ENCODE assay signal across 8 mouse cellular contexts in genomic region chr6:83326394-83326736, GRCm38 (mm10). TPM values are rescaled to one million over a fixed set of nuclear protein-coding genes. Genes with fewer than 3 reads are reported as not detected.
DNase-seq lines count a peak whose midpoint lies in the region; ATAC-seq and TF ChIP-seq lines count a peak whose summit lies in the region.

No protein-coding gene starts in this region.

- H3K4me2 ChIP-seq in limb, embryonic 15.5 days: peak overlapping the region; percentile 65
- H3K4me2 ChIP-seq in stomach, embryonic 16.5 days (ENCODE audit: low read depth, low read length): peak overlapping the region; percentile 58

- peaks cover 14% of the 10 kb centered on the region for H3K36me3 ChIP-seq in spleen, adult 2 months (ENCODE audit: control insufficient read depth, insufficient read depth, low read length)
- peaks cover 20% of the 10 kb centered on the region for H3K36me3 ChIP-seq in limb, embryonic 15.5 days
- peaks cover 5% of the 10 kb centered on the region; the same call in 1 of the 2 replicates for H3K36me3 ChIP-seq in stomach, embryonic 16.5 days (ENCODE audit: control insufficient read depth, insufficient read depth, low read length)

- TF ChIP-seq CTCF in spleen, adult 2 months (IDR thresholded peaks at IDR 0.05; ENCODE audit: extremely low read depth, insufficient read depth, insufficient read length, insufficient replicate concordance): no peak

- peaks cover 19% of the 10 kb centered on the region for H3K4me1 ChIP-seq in spleen, adult 2 months (ENCODE audit: control insufficient read depth, insufficient read depth, insufficient read length)
- H3K4me1 ChIP-seq in limb, embryonic 15.5 days: peaks cover 7% of the 10 kb centered on the region
- peaks cover 11% of the 10 kb centered on the region for H3K4me1 ChIP-seq in stomach, embryonic 16.5 days (ENCODE audit: control insufficient read depth, insufficient read depth, low read length)

- H3K27me3 ChIP-seq in spleen, adult 2 months (ENCODE audit: control insufficient read depth, insufficient read depth, low read length): no peaks in the 10 kb centered on the region
- H3K27me3 ChIP-seq in limb, embryonic 15.5 days: no peaks in the 10 kb centered on the region
- H3K27me3 ChIP-seq in stomach, embryonic 16.5 days (ENCODE audit: control insufficient read depth, insufficient read depth, low read length): no peaks in the 10 kb centered on the region

- peak overlapping the region; percentile 97 for H3K27ac ChIP-seq in spleen, adult 2 months (ENCODE audit: insufficient read depth, low read length)
- H3K27ac ChIP-seq in limb, embryonic 15.5 days: peak overlapping the region; percentile 93
- peak overlapping the region; percentile 96 for H3K27ac ChIP-seq in stomach, embryonic 16.5 days (ENCODE audit: low read length)

- peak overlapping the region; percentile 81 for H3K9ac ChIP-seq in limb, embryonic 15.5 days
- H3K9ac ChIP-seq in stomach, embryonic 16.5 days (ENCODE audit: low read length): peak overlapping the region; percentile 93

- ATAC-seq in limb, embryonic 15.5 days (ENCODE audit: insufficient number of reproducible peaks, low FRiP score, low TSS enrichment, low read depth): no peak
- ATAC-seq in stomach, embryonic 16.5 days (ENCODE audit: insufficient read depth, low FRiP score): peak; percentile 26; the same call in 1 of the 2 replicates

- no peaks in the 10 kb centered on the region for H3K9me3 ChIP-seq in limb, embryonic 15.5 days
- no peaks in the 10 kb centered on the region for H3K9me3 ChIP-seq in stomach, embryonic 16.5 days (replicated peaks; ENCODE audit: control insufficient read depth, low read length)

- peak overlapping the region; percentile 94 for H3K4me3 ChIP-seq in spleen, adult 2 months (ENCODE audit: extremely low read depth, insufficient read depth, insufficient read length)
- H3K4me3 ChIP-seq in limb, embryonic 15.5 days: peak overlapping the region; percentile 67
- peak overlapping the region; percentile 73 for H3K4me3 ChIP-seq in stomach, embryonic 16.5 days (replicated peaks; ENCODE audit: low read length)

- no peak for TF ChIP-seq POLR2A in spleen, adult 2 months (IDR thresholded peaks at IDR 0.05; ENCODE audit: low read depth, low read length)

- DNase-seq in adrenal gland, postnatal 14 days: peak; percentile 30
- DNase-seq in adrenal gland, postnatal 10 days: no peak
- DNase-seq in spleen, adult 2 months (ENCODE audit: low read depth in 1 of 2, low spot score in 2 of 2): no peak
- no peak for DNase-seq in spleen, postnatal 36 days (ENCODE audit: low spot score in 2 of 2)
- DNase-seq in spleen, adult 12 weeks (ENCODE audit: low spot score): no peak
- no peak for DNase-seq in urinary bladder, postnatal 36 days (ENCODE audit: low spot score in 2 of 2)

- under 1% methylated on average over 6 of the region's 6 CpGs for WGBS in spleen, adult 2 months
- WGBS in limb, embryonic 15.5 days: 4% methylated on average over 6 of the region's 6 CpGs
- 2% methylated on average over 6 of the region's 6 CpGs for WGBS in stomach, embryonic 16.5 days

RNA-seq across cellular contexts. Expression of gene Mob1a, which starts 0.5 kb away (rescaled TPM):
- 75.9 and 79.9 TPM in 2 replicates for total RNA-seq in adrenal gland, postnatal 14 days (2021)
- 10 to 100 TPM; 66.1 to 71.9 TPM for total RNA-seq in adrenal gland, postnatal 10 days (2021)
- polyA plus RNA-seq in spleen, adult 2 months (2012; rRNA removed): 28.3 and 35.1 TPM in 2 replicates
- polyA plus RNA-seq in limb, embryonic 15.5 days (2015; fragmentation: Nextera tagmentation; extraction: Ambion mirVana): 67.8 and 68.7 TPM in 2 replicates
- polyA plus RNA-seq in stomach, embryonic 16.5 days (2015; fragmentation: Nextera tagmentation; extraction: Ambion mirVana): 67.6 and 67.9 TPM in 2 replicates

RNA-seq across cellular contexts. Expression of gene Mthfd2, which starts 0.7 kb away (rescaled TPM):
- total RNA-seq in adrenal gland, postnatal 14 days (2021): 21.1 and 24.1 TPM in 2 replicates
- total RNA-seq in adrenal gland, postnatal 10 days (2021): 10 to 100 TPM; 16.6 to 24.3 TPM
- polyA plus RNA-seq in spleen, adult 2 months (2012; rRNA removed): 7.1 and 7.7 TPM in 2 replicates
- polyA plus RNA-seq in limb, embryonic 15.5 days (2015; fragmentation: Nextera tagmentation; extraction: Ambion mirVana): 31.1 and 34.0 TPM in 2 replicates
- polyA plus RNA-seq in stomach, embryonic 16.5 days (2015; fragmentation: Nextera tagmentation; extraction: Ambion mirVana): 29.6 and 35.2 TPM in 2 replicates

RNA-seq across cellular contexts. Expression of gene Bola3, which starts 22.6 kb away (rescaled TPM):
- 261 TPM in 2 replicates for total RNA-seq in adrenal gland, postnatal 14 days (2021)
- 100 to 1,000 TPM; 243 to 293 TPM for total RNA-seq in adrenal gland, postnatal 10 days (2021)
- polyA plus RNA-seq in spleen, adult 2 months (2012; rRNA removed): 7.7 and 74.0 TPM in 2 replicates
- polyA plus RNA-seq in limb, embryonic 15.5 days (2015; fragmentation: Nextera tagmentation; extraction: Ambion mirVana): 102 and 104 TPM in 2 replicates
- polyA plus RNA-seq in stomach, embryonic 16.5 days (2015; fragmentation: Nextera tagmentation; extraction: Ambion mirVana): 121 and 145 TPM in 2 replicates
